Mouse (Mus musculus) A20 (cell line): ENCODE data around the gene Kcnj15.

Experiments used
- DNase-seq: peaks from one replicate; pipeline ENCODE4 v3.0.0-alpha.2; 2011; ENCODE audit warnings: low read depth, low spot score

Gene Kcnj15

DNA sequence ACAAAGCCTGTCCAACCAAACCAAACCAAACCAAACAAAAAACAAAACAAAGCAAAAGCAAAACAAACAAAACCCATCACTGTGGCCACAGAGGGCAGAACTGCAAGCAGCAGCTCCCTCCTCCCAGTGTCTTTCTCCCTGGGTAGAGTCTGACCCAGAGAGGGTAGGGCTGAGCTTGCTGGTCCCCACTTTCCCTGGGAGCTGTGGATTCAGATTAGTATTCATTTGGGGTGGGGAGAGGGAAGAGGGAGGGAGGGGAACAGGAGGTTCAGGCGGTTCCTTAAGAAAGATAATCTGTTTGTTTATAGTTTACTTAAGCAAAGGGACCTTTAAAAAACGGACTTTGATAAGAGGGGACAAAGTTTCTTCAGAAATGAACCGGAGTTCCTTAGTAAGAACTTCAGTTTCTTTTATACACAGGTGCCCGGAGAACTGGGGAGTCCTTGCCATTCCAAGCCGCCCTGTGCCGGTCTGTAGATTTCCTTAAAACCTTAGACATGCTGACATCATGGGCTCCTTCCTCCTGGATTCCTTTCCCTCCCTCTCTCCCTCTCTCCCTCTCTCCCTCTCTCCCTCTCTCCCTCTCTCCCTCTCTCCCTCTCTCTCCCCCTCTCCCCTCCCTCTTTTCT lies at the start of gene Kcnj15:
Gene Kcnj15 (plus strand): TSS at position 293 of the 629 bp plus-strand sequence.
- no peak for DNase-seq

DNA sequence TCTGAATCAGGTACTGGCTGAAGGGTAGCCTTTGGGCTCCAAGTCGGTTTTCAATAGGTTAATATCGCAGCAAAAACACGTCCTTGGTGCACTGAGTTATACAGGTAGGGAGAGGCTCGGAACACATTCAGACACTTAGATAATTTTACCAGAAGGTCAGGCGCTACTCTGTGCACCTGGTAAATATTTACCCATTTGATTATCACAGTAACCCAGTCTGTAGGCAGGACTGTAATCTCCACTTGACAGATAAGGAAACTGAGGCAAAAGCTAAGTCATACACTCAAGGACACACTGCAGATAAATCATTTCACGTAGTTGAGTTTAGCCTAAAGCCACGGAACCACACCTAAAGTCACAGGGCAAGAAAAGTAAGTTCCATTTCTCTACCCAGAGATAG lies 49.1 kb upstream of the Kcnj15 start:
- DNase-seq, result no peak

DNA sequence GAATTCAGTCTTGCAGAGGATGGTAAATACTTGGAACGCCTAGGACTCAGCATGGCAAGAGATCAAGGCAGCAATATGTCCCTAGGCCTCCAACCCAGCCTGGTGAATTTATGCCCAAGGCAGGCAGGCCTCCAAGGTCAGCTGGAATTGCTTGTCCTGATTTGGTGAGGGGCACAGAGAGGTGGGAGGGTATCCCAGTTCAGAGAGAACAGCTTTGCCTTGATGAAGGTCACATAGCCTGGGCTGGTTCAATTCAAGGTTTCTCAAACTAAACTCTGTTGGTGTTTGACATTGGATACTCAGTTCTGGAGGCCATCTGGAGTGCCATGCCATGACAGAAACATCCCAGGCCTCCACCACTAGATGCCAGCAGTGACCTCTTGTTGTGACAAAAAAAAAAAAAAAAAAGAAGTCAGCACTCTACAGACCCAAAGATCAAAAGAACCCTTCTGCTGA lies 48.3 kb upstream of the Kcnj15 start:
- no peak for DNase-seq

DNA sequence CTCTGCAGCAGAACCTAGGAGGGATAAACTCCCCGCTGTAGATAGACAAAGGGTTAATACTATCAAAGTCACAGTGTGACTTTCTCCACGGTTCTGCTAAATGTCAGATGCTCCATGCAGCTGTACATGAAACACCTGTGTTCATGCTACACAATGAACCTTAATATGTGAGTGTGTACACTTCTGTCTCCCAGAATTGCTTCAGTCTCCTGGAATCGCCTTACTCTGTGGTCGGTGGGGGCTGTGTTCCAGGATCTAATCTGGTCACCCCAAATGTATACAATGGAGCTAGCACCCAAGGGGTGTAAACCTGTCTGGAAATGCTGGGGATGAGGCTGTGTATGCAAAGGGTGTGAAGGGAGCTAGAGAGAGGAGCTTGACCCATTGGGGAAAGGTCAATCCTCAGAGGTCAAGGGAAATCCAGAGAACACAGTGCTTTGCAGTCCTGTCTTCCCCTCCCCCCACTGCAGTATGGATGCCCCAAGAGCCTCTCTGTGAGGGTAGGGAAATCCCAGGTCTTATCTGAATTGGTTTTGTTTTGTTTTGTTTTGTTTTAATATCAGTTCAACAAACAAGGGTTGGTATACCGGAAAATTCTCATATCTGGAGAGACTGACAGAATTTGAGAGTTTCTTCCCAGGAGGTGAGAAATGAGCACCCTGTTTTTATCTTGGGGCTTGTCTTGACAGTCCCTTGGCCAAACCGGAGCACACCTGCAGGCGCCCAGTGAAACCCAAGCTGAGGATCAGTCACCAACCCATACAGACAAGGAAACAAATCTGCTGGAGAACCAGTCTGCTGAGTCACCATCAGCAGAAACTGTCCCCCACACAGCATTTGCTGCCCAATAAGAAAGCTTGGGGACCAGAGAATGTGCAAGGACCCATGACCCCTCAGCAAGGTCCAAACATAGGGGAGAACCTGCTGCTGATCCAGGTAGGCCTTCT lies 42.8 kb upstream of the Kcnj15 start:
- DNase-seq, result no peak

DNA sequence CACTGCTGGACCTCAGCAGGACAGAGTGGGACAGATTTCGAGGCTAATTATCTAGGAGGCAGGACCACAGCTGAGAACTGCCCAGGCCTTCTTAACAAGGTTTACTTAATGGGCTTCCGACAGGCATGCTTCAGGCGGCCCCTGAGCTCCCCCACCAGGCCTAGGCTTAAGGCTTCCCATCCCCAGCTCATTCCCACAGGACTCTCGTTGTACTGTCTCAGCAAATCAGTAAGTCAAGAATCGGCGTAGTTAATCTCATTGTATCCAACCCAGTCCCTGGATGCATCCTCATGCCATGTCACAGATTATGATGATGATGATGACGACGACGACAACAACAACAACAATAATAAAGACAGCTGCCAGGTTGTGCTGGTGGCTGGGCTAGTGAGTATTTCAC lies 41.6 kb upstream of the Kcnj15 start:
- no peak for DNase-seq

DNA sequence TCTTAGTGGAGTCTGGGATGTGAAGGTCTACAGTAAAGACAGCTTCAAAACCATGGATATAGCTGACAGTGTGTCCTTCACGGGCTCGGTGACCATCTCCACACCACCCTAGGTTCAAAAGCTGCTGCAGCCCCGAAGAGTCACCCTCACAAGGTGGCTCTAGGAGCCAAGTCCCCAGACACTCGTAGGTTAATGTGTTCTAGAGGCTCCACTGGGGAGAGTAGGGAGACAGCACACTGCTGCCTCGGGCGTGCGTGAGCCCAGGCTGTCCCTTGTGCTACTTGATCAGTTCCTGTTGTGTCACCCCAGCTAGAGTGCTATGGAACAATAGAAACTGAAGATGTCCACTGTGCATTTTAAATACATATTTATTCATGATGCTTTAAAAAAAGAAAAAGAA lies 41.0 kb upstream of the Kcnj15 start:
- no peak for DNase-seq

DNA sequence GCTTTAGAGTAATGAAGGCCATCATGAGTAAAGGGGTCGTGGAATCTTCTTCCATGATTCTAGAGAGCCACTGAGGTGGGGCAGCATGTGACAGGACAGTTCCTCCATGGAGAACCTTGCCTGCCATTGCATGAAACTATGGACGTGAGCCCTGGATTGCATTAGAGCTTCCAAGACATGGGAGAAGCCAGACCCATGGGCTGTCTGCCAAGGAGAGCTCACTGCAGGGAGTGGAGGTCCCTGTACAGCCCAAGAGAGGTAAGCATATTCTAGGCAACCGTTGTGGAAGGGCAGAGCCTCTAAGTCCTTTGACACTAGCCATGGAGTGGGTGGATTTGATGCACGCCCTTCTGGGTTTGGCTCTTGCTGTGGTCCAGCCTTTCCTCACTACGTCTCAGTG lies 40.5 kb upstream of the Kcnj15 start:
- DNase-seq, result no peak

DNA sequence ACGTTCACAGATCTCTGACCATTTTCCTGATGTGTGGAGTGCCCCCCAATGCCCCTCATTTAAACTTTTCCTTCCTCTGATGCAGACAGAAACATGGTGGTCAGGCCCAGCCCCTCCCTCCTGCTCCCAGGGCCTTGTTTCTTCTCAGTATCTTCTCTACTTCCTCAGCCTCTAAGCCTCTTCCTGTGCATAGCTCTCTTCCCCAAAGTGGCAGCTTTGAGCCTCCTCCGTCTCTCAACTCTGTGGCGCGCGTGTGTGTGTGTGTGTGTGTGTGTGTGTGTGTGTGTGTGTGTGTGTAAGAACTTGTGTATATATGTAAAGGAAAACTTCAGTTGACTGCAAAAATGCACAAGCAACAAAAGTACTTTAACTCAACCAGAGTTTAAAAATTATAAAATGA lies 38.6 kb upstream of the Kcnj15 start:
- DNase-seq, result no peak

DNA sequence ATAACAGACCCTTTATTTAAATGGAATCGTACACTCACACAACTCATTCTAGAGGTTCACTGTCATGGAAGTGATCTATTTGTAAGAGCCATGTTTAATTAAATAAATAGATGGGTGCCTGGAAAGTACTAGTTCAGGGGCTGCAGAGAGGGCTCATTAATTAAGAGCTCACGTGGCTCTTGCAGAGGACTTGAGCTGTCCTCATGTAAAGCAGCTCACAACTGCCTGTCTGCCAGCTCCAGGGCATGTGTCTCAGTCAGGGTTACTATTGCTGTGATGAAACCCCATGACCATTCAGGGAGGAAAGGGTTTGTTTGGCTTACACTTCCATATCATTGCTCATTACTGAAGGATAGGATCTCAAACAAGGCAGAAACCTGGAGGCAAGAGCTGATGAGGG lies 37.9 kb upstream of the Kcnj15 start:
- no peak for DNase-seq

DNA sequence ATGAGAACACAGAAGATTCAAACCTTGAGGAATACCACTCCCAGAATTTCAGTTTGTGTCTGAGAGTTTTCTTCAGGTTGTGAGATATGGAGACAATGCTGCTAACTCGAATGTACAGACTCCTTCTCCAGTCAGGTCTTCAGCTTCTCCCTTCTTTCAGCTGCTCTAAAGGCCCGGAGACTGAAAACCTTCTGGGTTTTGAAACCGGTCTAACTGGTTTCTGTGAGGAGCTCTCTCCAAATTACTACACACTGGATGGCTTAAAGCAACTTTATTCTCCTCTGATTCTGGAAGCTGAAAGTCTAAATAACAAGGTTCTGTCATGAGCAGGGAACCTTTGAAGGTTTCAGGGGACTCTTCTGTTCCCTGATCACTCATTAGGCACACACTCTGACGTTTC lies 36.3 kb upstream of the Kcnj15 start:
- DNase-seq, result no peak

DNA sequence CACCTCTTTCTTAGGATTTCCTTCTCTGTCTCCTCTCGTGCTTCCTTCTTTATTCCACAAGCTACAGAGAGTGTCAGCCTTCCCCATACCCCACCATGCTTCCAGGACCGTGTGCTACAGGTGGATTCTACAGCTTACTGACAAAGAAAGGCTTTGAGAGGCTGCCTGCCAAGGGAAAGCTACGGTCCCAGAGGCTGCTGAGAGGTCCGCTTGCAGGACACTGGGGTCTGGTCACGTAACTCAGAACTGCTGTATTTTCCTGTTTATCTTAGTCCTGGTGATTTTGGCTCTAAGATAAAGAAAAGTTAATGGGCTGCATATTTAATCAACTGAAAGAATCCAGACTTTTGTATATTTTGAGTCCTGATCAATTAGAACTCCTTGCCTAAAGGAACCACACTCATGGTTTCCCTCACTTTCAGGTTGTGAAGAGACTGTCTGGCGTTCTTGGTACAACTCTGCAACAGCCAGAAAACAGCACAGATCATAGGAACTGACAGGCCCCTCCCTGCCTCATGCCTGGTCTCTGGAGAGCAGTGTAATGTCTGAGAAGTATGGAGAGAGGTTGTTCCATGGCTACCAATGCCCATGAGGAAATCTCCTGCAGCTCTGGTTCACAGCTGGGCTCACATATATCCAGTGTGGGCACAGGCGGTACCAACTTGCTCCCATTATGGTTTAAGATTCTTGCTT lies 35.2 kb upstream of the Kcnj15 start:
- DNase-seq, result no peak

DNA sequence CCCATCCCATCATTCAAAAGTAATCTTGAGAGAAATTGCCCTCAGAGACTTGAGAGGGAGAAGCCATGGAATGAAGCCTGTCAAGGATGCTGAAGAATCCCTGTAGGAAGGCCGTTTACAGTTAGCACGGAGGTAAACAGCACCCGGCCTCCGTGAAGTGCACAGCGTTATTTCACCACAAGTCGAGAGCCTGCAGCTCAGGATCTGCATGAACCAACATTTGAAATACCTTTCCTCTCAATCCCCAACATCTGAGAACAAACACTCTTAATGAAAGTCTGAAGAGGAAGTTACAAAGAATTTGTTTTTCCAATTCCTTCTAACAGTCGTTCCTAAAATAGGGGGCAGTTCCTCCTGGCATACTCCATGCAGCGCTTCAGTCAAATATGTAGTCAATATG lies 33.9 kb upstream of the Kcnj15 start:
- no peak for DNase-seq

DNA sequence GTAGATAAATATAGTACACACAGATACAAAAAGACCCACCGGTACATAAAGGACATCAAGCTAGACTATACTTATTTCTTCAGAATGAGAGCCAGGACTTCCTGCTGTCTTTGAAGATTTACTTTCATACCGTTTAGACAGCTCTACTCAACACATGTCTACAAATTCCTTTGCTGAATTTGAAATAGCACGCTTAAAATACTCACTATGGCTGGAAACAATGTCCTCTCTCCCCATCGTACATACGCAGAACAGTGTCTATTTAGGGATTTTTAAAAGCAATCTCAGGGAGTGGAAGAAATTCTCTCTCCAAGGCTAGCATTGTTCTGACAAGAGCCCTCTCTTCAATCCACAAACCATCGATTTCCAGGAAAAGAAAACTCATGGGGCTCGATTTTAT lies 32.1 kb upstream of the Kcnj15 start:
- no peak for DNase-seq

DNA sequence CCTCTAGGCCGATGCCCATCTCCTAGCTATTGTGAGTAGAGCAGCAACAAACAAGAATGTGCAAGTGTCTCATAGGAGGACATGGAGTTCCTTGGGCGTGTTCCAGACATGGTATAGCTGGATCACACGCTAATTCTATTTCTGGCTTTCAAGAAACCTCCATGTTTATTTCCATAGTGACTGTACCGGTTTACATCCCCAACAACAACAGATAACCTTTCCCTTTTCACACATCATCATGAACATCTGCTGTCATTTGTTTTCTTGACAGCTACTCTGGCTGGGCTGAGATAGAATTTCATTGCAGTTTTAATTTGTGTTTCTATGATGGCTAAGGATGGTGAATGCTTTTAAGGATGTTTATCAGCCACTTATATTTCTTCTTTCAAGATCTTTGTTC lies 25.6 kb upstream of the Kcnj15 start:
- DNase-seq, result no peak

DNA sequence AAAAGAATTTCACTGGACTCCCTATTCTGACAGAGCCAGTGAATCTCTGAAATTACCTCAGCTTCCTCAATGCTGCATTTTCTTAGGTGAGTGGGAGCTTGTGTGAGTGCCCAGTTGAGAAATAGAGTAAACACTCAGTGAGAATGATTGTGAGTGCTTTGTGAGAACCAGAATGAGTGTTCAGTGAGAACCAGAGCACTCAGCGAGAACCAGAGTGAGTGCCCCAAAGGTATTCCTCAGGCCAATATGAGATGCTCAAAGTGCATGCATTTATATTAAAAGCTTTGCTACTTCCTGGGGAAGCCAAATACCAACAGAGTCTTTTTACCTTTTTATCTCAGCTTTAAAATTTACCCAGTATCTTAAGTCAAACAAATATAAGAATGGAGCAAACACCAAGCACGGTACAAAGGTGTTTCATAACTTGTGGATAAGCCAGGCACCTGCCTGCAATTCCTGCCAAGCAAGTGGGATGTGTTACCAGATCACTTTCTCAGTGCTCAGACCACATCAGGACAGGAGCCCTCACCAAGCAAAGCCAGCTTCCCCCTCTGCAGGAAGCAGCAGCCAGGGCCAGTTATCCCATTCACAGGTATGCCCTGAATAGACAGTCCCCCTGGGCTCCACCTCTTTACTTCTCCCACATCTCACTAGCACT lies 22.3 kb upstream of the Kcnj15 start:
- DNase-seq, result no peak

DNA sequence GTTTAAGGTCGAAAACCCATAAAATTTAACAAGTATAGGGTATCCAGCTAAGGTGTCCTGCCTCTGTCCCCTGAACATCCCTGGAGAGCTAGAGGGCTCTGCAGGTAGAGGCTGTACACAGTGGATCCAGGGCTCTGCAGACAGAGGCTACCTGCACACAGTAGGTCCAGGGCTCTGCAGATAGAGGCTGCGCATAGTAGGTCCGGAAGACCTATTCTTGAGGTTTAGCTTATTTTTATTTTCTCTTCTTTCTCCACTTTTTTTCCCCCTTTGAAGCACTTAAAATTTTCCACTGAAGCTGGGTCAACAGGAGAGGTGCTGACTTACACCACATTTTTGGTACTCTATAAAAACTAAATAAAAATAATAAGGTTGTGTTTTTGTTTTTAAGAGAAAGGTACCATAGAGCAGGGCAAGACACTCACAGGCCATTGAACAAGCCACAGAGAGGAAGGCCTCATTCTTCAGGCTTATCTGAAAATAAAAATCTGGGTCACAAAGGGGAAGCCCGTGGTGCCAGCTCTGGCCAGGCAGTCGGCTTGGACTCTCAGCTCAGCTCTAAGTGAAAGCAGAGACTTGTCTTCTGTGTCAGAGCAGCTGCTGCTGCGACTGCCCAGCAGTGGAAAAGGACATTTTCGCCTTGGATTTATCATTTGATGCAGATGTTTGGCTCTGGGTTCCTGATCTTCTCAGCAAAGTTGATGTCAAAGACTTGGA lies 18.0 kb upstream of the Kcnj15 start:
- no peak for DNase-seq

DNA sequence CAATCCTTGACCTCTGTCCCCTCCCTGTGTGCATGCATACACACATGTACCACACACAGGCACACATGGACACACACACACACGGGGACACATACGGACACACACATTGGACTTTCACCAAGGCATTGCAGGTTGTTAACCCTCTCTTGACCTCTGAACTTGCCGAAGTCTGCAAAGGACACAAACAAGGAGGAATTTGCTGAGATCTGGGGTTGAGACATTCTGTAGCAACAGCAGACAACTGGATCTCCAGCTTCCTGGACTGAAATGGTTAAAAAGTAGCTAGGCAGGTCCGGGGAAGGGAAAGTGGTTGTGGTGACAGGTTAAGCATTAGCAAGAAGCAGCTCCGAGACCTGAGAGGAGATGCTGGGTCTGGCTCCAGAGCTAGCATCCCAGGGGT lies 16.7 kb upstream of the Kcnj15 start:
- DNase-seq, result no peak

DNA sequence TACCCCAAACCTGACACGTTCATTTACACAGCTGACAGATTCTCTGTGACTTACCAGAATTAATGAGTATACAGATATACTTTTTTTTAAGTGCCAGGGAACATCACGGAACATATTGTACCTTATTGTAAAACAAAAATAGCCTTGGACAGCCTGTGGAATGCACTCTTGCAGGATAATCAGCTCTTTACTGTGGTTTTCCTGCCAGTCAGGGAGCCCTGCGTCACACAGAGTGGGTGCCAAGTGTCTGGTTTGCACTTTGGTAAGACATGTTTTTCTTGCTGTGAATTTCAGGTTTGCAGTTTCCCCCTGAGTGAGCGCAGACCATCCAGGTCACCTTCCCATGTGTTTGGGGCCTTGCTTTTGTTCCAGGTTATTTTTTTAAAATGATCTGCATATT lies 15.8 kb upstream of the Kcnj15 start:
- DNase-seq, result no peak

DNA sequence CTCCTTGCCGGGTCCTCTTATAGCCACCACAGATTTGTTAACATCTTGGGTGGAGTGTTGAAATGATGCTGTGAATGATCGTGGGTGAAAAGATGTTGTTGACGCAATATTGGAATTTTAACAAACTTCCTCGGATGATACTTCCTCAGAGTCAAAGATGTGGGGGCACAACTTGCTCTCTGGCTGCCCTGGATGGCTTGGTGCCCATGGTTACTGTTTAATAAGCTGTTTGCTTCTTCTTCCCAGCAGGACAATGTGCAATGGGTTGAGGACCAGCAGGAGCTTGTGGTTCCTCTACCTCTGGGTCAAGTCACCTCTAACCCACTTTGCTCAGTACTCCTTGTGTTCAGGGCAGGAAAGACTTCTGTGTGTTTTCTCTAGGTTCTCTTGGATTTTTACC lies 15.2 kb upstream of the Kcnj15 start:
- DNase-seq, result no peak

DNA sequence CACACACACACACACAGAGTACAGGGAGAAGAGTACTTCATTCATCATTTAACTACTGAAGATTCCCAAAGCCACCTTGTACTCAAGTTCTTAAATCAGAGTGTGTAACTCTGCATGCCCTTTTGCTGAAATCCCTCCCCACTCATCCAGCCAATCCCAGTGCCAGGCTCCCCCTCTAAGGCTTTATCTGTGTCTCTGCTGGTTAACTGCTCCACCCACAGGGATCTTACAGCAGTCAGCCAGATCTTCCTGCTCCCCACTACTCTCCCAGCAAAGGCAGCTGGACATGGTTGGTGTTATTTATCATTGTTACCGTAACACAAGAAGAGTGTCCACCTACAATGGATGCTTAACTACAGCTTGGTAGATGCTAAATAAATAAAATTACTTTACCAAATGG lies 14.0 kb upstream of the Kcnj15 start:
- DNase-seq, result no peak

DNA sequence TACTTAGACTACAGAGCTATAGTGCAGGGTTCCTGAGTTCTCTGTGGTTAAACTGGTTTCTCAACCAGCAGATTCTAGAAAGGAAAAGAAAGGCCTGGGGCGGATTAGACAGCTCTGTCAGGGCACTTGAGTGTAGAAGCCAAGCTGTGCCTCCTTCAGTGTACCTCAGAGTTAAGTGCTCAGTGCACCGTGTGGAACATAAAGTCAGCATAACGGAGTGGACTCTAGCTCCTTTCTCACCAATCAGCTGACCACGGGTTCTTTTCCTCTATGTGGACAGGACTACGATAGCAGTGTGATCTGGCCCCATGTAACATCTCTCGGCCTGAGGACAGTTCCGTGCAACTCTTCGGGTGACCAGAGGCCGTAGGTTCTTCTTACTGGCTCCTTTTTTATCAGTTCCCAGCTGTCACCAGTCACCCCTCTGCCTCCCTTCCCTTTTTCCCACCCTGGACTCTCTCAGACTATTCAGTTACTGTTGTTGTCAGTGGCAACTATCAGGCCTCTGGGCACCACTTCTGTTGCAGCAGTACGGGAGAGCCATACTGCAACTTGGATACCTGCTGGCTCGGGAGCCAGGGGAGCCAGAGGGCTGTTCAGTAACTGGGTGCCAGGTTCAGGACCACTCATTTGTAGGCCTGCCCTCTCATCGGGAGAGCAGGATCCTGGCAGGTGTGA lies 12.6 kb upstream of the Kcnj15 start:
- no peak for DNase-seq
